Mouse (Mus musculus): ENCODE measurements at regions not wholly inside any gene's neighbourhood (a gene's known extent, or its start where the extent isn't known, plus 50 kb on each side); places are given as distances from the start of the nearest gene placed in this dataset.
A peak's percentile ranks its signal among the peaks of the same experiment; 100 is the strongest.

GRCm38 (mm10) chrX:142526953-142527352 lies 136.6 kb upstream of the Acsl4 start:
- Histone ChIP-seq H3K27me3 (ENCODE audit: control insufficient read depth, insufficient read depth, low read length) (no peaks in the 10 kb centered on the region), H3K9me3 (replicated peaks; ENCODE audit: control insufficient read depth, low read length) (no peaks in the 10 kb centered on the region), H3K27ac (replicated peaks; ENCODE audit: low read depth, low read length) (no peak overlapping the region), H3K4me2 (ENCODE audit: low read depth, low read length) (no peak overlapping the region), H3K9ac (replicated peaks; ENCODE audit: low read length) (no peak overlapping the region), H3K4me3 (ENCODE audit: low read depth, low read length) (no peak overlapping the region), H3K36me3 (replicated peaks; ENCODE audit: control insufficient read depth, insufficient read depth, low read depth, low read length) (no peaks in the 10 kb centered on the region), H3K4me1 (ENCODE audit: control insufficient read depth, insufficient read depth, low read length) (no peaks in the 10 kb centered on the region)
- 9% methylated on average over 1 of the region's 1 CpGs for WGBS
- ATAC-seq (replicated peaks; ENCODE audit: insufficient number of reproducible peaks, low FRiP score, low TSS enrichment, low read depth) (no peak), DNase-seq (ENCODE audit: low spot score) (peak; percentile 43)

GRCm38 (mm10) chrX:142529892-142530291 lies 139.6 kb upstream of the Acsl4 start:
- ATAC-seq (replicated peaks; ENCODE audit: insufficient number of reproducible peaks, low FRiP score, low TSS enrichment, low read depth) = no peak
- DNase-seq (ENCODE audit: low spot score) = peak; percentile 24
- WGBS = 55% methylated on average over 7 of the region's 7 CpGs
- no peak overlapping the region for H3K27ac ChIP-seq (replicated peaks; ENCODE audit: low read depth, low read length)
- H3K4me1 ChIP-seq (ENCODE audit: control insufficient read depth, insufficient read depth, low read length) = no peaks in the 10 kb centered on the region
- no peak overlapping the region for H3K4me2 ChIP-seq (ENCODE audit: low read depth, low read length)
- no peaks in the 10 kb centered on the region for H3K27me3 ChIP-seq (ENCODE audit: control insufficient read depth, insufficient read depth, low read length)
- no peaks in the 10 kb centered on the region for H3K9me3 ChIP-seq (replicated peaks; ENCODE audit: control insufficient read depth, low read length)
- H3K9ac ChIP-seq (replicated peaks; ENCODE audit: low read length) = no peak overlapping the region
- H3K36me3 ChIP-seq (replicated peaks; ENCODE audit: control insufficient read depth, insufficient read depth, low read depth, low read length) = no peaks in the 10 kb centered on the region
- H3K4me3 ChIP-seq (ENCODE audit: low read depth, low read length) = no peak overlapping the region

- ATAC-seq (replicated peaks; ENCODE audit: insufficient number of reproducible peaks, low FRiP score, low TSS enrichment, low read depth) (no peak), DNase-seq (ENCODE audit: low spot score) (peak; percentile 68)
- WGBS = 34% methylated on average over 8 of the region's 8 CpGs
- no peak overlapping the region for H3K4me3 ChIP-seq (ENCODE audit: low read depth, low read length)
- H3K4me2 ChIP-seq (ENCODE audit: low read depth, low read length) = no peak overlapping the region
- H3K27ac ChIP-seq (replicated peaks; ENCODE audit: low read depth, low read length) = no peak overlapping the region
- H3K36me3 ChIP-seq (replicated peaks; ENCODE audit: control insufficient read depth, insufficient read depth, low read depth, low read length) = no peaks in the 10 kb centered on the region
- no peaks in the 10 kb centered on the region for H3K27me3 ChIP-seq (ENCODE audit: control insufficient read depth, insufficient read depth, low read length)
- H3K9me3 ChIP-seq (replicated peaks; ENCODE audit: control insufficient read depth, low read length) = no peaks in the 10 kb centered on the region
- no peaks in the 10 kb centered on the region for H3K4me1 ChIP-seq (ENCODE audit: control insufficient read depth, insufficient read depth, low read length)
- no peak overlapping the region for H3K9ac ChIP-seq (replicated peaks; ENCODE audit: low read length)
Observed at GRCm38 (mm10) chrX:142534780-142535179, 144.4 kb upstream of the Acsl4 start.

- Histone ChIP-seq H3K4me1 (ENCODE audit: control insufficient read depth, insufficient read depth, low read length) (no peaks in the 10 kb centered on the region), H3K4me2 (ENCODE audit: low read depth, low read length) (no peak overlapping the region), H3K27ac (replicated peaks; ENCODE audit: low read depth, low read length) (no peak overlapping the region), H3K9ac (replicated peaks; ENCODE audit: low read length) (no peak overlapping the region), H3K36me3 (replicated peaks; ENCODE audit: control insufficient read depth, insufficient read depth, low read depth, low read length) (no peaks in the 10 kb centered on the region), H3K4me3 (ENCODE audit: low read depth, low read length) (no peak overlapping the region), H3K9me3 (replicated peaks; ENCODE audit: control insufficient read depth, low read length) (no peaks in the 10 kb centered on the region), H3K27me3 (ENCODE audit: control insufficient read depth, insufficient read depth, low read length) (no peaks in the 10 kb centered on the region)
- WGBS = 79% methylated on average over 1 of the region's 1 CpGs
- ATAC-seq (replicated peaks; ENCODE audit: insufficient number of reproducible peaks, low FRiP score, low TSS enrichment, low read depth) (no peak), DNase-seq (ENCODE audit: low spot score) (no peak)
Observed at GRCm38 (mm10) chrX:142535540-142535939, 145.2 kb upstream of the Acsl4 start.

- no peak overlapping the region for H3K27ac ChIP-seq (replicated peaks; ENCODE audit: low read depth, low read length)
- no peak for DNase-seq (ENCODE audit: low spot score)
- H3K27me3 ChIP-seq (ENCODE audit: control insufficient read depth, insufficient read depth, low read length) = no peaks in the 10 kb centered on the region
- no peaks in the 10 kb centered on the region for H3K9me3 ChIP-seq (replicated peaks; ENCODE audit: control insufficient read depth, low read length)
- H3K9ac ChIP-seq (replicated peaks; ENCODE audit: low read length) = no peak overlapping the region
- H3K4me2 ChIP-seq (ENCODE audit: low read depth, low read length) = no peak overlapping the region
- 92% methylated on average over 2 of the region's 2 CpGs for WGBS
- ATAC-seq (replicated peaks; ENCODE audit: insufficient number of reproducible peaks, low FRiP score, low TSS enrichment, low read depth) = no peak
- H3K4me3 ChIP-seq (ENCODE audit: low read depth, low read length) = no peak overlapping the region
- H3K36me3 ChIP-seq (replicated peaks; ENCODE audit: control insufficient read depth, insufficient read depth, low read depth, low read length) = no peaks in the 10 kb centered on the region
- no peaks in the 10 kb centered on the region for H3K4me1 ChIP-seq (ENCODE audit: control insufficient read depth, insufficient read depth, low read length)
Observed at GRCm38 (mm10) chrX:142535954-142536353, 145.3 kb upstream of the Tmem164 start.

GRCm38 (mm10) chrX:142537259-142537963 lies 143.8 kb upstream of the Tmem164 start:
- no peak for ATAC-seq (replicated peaks; ENCODE audit: insufficient number of reproducible peaks, low FRiP score, low TSS enrichment, low read depth)
- H3K4me2 ChIP-seq (ENCODE audit: low read depth, low read length) = no peak overlapping the region
- H3K4me3 ChIP-seq (ENCODE audit: low read depth, low read length) = no peak overlapping the region
- H3K4me1 ChIP-seq (ENCODE audit: control insufficient read depth, insufficient read depth, low read length) = no peaks in the 10 kb centered on the region
- H3K36me3 ChIP-seq (replicated peaks; ENCODE audit: control insufficient read depth, insufficient read depth, low read depth, low read length) = no peaks in the 10 kb centered on the region
- WGBS = 77% methylated on average over 5 of the region's 5 CpGs
- H3K9ac ChIP-seq (replicated peaks; ENCODE audit: low read length) = no peak overlapping the region
- H3K27ac ChIP-seq (replicated peaks; ENCODE audit: low read depth, low read length) = no peak overlapping the region
- DNase-seq (ENCODE audit: low spot score) = no peak
- H3K27me3 ChIP-seq (ENCODE audit: control insufficient read depth, insufficient read depth, low read length) = no peaks in the 10 kb centered on the region
- no peaks in the 10 kb centered on the region for H3K9me3 ChIP-seq (replicated peaks; ENCODE audit: control insufficient read depth, low read length)

- Histone ChIP-seq H3K4me1 (ENCODE audit: control insufficient read depth, insufficient read depth, low read length) (no peaks in the 10 kb centered on the region), H3K27ac (replicated peaks; ENCODE audit: low read depth, low read length) (no peak overlapping the region), H3K9me3 (replicated peaks; ENCODE audit: control insufficient read depth, low read length) (no peaks in the 10 kb centered on the region), H3K4me3 (ENCODE audit: low read depth, low read length) (no peak overlapping the region), H3K4me2 (ENCODE audit: low read depth, low read length) (no peak overlapping the region), H3K27me3 (ENCODE audit: control insufficient read depth, insufficient read depth, low read length) (no peaks in the 10 kb centered on the region), H3K36me3 (replicated peaks; ENCODE audit: control insufficient read depth, insufficient read depth, low read depth, low read length) (no peaks in the 10 kb centered on the region), H3K9ac (replicated peaks; ENCODE audit: low read length) (no peak overlapping the region)
- DNase-seq (ENCODE audit: low spot score) (peak; percentile 86), ATAC-seq (replicated peaks; ENCODE audit: insufficient number of reproducible peaks, low FRiP score, low TSS enrichment, low read depth) (no peak)
- WGBS = 22% methylated on average over 7 of the region's 7 CpGs
Observed at GRCm38 (mm10) chrX:142540264-142540663, 140.9 kb upstream of the Tmem164 start.

GRCm38 (mm10) chrX:142552196-142552595 lies 129.0 kb upstream of the Tmem164 start:
- ATAC-seq (replicated peaks; ENCODE audit: insufficient number of reproducible peaks, low FRiP score, low TSS enrichment, low read depth) (no peak), DNase-seq (ENCODE audit: low spot score) (no peak)
- Histone ChIP-seq H3K36me3 (replicated peaks; ENCODE audit: control insufficient read depth, insufficient read depth, low read depth, low read length) (no peaks in the 10 kb centered on the region), H3K4me2 (ENCODE audit: low read depth, low read length) (no peak overlapping the region), H3K4me3 (ENCODE audit: low read depth, low read length) (no peak overlapping the region), H3K27me3 (ENCODE audit: control insufficient read depth, insufficient read depth, low read length) (no peaks in the 10 kb centered on the region), H3K27ac (replicated peaks; ENCODE audit: low read depth, low read length) (no peak overlapping the region), H3K9me3 (replicated peaks; ENCODE audit: control insufficient read depth, low read length) (no peaks in the 10 kb centered on the region), H3K4me1 (ENCODE audit: control insufficient read depth, insufficient read depth, low read length) (no peaks in the 10 kb centered on the region), H3K9ac (replicated peaks; ENCODE audit: low read length) (no peak overlapping the region)
- 73% methylated on average over 4 of the region's 4 CpGs for WGBS
